ENCODE assay signal across 18 mouse cellular contexts in the genomic region with DNA sequence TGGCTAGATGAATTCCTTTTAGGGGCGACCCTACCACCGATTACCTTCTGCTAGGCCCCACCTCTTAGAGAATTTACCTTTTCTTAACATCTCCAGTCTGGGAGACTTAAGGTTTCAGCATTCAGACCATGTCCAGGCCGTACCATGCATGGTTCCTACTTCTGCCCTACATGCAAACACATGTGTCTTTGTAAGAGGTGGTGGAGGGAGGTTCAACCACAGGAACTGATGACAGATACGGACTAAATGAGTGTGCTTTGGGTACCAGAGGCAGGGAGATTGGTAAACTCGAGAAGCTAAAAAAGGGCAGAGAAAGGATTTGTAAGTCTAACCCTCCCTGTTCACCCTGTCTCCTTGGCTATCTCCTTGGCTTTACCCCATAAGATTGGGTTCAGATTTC. TPM values are rescaled to one million over a fixed set of nuclear protein-coding genes. Genes with fewer than 3 reads are reported as not detected.
DNase-seq lines count a peak whose midpoint lies in the region; ATAC-seq and TF ChIP-seq lines count a peak whose summit lies in the region.
"Had no signal": no experiment of that assay in that cellular context is flagged by ENCODE, and none has a peak within 500 bp of the region (broad histone marks: within the 10 kb centered on the region; RNA-seq: fewer than 3 reads in every experiment).

No protein-coding gene starts in this region.

- no peaks in the 10 kb centered on the region for H3K27me3 ChIP-seq in heart, embryonic 10.5 days (ENCODE audit: insufficient read depth, poor library complexity, severe bottlenecking)
- no peaks in the 10 kb centered on the region for H3K27me3 ChIP-seq in intestine, embryonic 15.5 days (replicated peaks)
- H3K27me3 ChIP-seq in intestine, postnatal 0 days (replicated peaks; ENCODE audit: control insufficient read depth, insufficient read depth, low read length), result no peaks in the 10 kb centered on the region
- H3K27me3 ChIP-seq in ES-Bruce4 (ENCODE audit: control insufficient read depth, insufficient read depth, low read length, poor library complexity, severe bottlenecking), result no peaks in the 10 kb centered on the region
- H3K27me3 ChIP-seq in embryonic facial prominence, embryonic 14.5 days (replicated peaks; ENCODE audit: control insufficient read depth, insufficient read depth, low read length), result no peaks in the 10 kb centered on the region
- no peaks in the 10 kb centered on the region for H3K27me3 ChIP-seq in liver, postnatal 0 days (ENCODE audit: insufficient read depth, low read length)
- H3K27me3 ChIP-seq: embryonic facial prominence, embryonic 15.5 days; limb, embryonic 15.5 days had no signal

- ATAC-seq in intestine, embryonic 15.5 days, result no peak
- ATAC-seq in intestine, postnatal 0 days, result no peak
- ATAC-seq in embryonic facial prominence, embryonic 14.5 days (ENCODE audit: low read depth), result no peak
- ATAC-seq in liver, postnatal 0 days, result no peak
- ATAC-seq: midbrain, embryonic 13.5 days had no signal

- peaks cover 77% of the 10 kb centered on the region for H3K4me1 ChIP-seq in heart, embryonic 10.5 days
- peaks cover 67% of the 10 kb centered on the region for H3K4me1 ChIP-seq in intestine, embryonic 15.5 days (replicated peaks)
- H3K4me1 ChIP-seq in intestine, postnatal 0 days (replicated peaks; ENCODE audit: control insufficient read depth, insufficient read depth, low read length), result peaks cover 21% of the 10 kb centered on the region
- peaks cover 34% of the 10 kb centered on the region for H3K4me1 ChIP-seq in ES-Bruce4 (ENCODE audit: control insufficient read depth, insufficient read depth, low read length)
- H3K4me1 ChIP-seq in embryonic facial prominence, embryonic 14.5 days (ENCODE audit: control insufficient read depth, insufficient read depth, low read length), result peaks cover 47% of the 10 kb centered on the region
- H3K4me1 ChIP-seq in liver, postnatal 0 days (ENCODE audit: insufficient read depth), result peaks cover 3% of the 10 kb centered on the region; the same call in 1 of the 2 replicates

- no peaks in the 10 kb centered on the region for H3K9me3 ChIP-seq in heart, embryonic 10.5 days
- H3K9me3 ChIP-seq in intestine, embryonic 15.5 days, result no peaks in the 10 kb centered on the region
- no peaks in the 10 kb centered on the region for H3K9me3 ChIP-seq in intestine, postnatal 0 days (ENCODE audit: control insufficient read depth)
- H3K9me3 ChIP-seq in ES-Bruce4 (replicated peaks; ENCODE audit: control insufficient read depth, insufficient read depth, low read length, poor library complexity, severe bottlenecking), result no peaks in the 10 kb centered on the region
- H3K9me3 ChIP-seq in embryonic facial prominence, embryonic 14.5 days (ENCODE audit: control insufficient read depth, low read length), result no peaks in the 10 kb centered on the region
- H3K9me3 ChIP-seq in liver, postnatal 0 days (ENCODE audit: low read length), result no peaks in the 10 kb centered on the region
- H3K9me3 ChIP-seq: embryonic facial prominence, embryonic 15.5 days; limb, embryonic 15.5 days; midbrain, embryonic 13.5 days had no signal

- no peak for TF ChIP-seq POLR2A in ES-Bruce4 (IDR thresholded peaks at IDR 0.05; ENCODE audit: insufficient read depth, low read length)

- no peak overlapping the region for H3K4me2 ChIP-seq in intestine, embryonic 15.5 days (replicated peaks)
- no peak overlapping the region for H3K4me2 ChIP-seq in intestine, postnatal 0 days (replicated peaks; ENCODE audit: low read depth)
- H3K4me2 ChIP-seq in embryonic facial prominence, embryonic 14.5 days (ENCODE audit: low read depth, low read length), result no peak overlapping the region
- no peak overlapping the region for H3K4me2 ChIP-seq in liver, postnatal 0 days (ENCODE audit: low read depth, low read length)
- H3K4me2 ChIP-seq: midbrain, embryonic 13.5 days had no signal

- H3K27ac ChIP-seq in heart, embryonic 10.5 days, result peak overlapping the region; percentile 79
- H3K27ac ChIP-seq in intestine, embryonic 15.5 days, result 0 out of 2 replicates have a peak overlapping the region, but pooled peaks have one; percentile 68
- no peak overlapping the region for H3K27ac ChIP-seq in intestine, postnatal 0 days (ENCODE audit: low read depth, low read length)
- no peak overlapping the region for H3K27ac ChIP-seq in ES-Bruce4 (ENCODE audit: insufficient read depth, low read length)
- 0 out of 2 replicates have a peak overlapping the region, but pooled peaks have one; percentile 88 for H3K27ac ChIP-seq in embryonic facial prominence, embryonic 14.5 days (replicated peaks; ENCODE audit: low read depth, low read length)
- no peak overlapping the region for H3K27ac ChIP-seq in liver, postnatal 0 days (ENCODE audit: low read depth)
- H3K27ac ChIP-seq: macrophage had no signal

- no peaks in the 10 kb centered on the region for H3K36me3 ChIP-seq in heart, embryonic 10.5 days
- no peaks in the 10 kb centered on the region for H3K36me3 ChIP-seq in intestine, embryonic 15.5 days
- H3K36me3 ChIP-seq in intestine, postnatal 0 days (ENCODE audit: control insufficient read depth, insufficient read depth), result no peaks in the 10 kb centered on the region
- no peaks in the 10 kb centered on the region for H3K36me3 ChIP-seq in ES-Bruce4 (ENCODE audit: control insufficient read depth, insufficient read depth, low read length, poor library complexity, severe bottlenecking)
- no peaks in the 10 kb centered on the region for H3K36me3 ChIP-seq in embryonic facial prominence, embryonic 14.5 days (ENCODE audit: control insufficient read depth, insufficient read depth, low read length)
- H3K36me3 ChIP-seq in liver, postnatal 0 days (replicated peaks; ENCODE audit: insufficient read depth, low read length), result no peaks in the 10 kb centered on the region
- H3K36me3 ChIP-seq: embryonic facial prominence, embryonic 15.5 days; G1E; limb, embryonic 15.5 days; midbrain, embryonic 13.5 days had no signal

- no peak for TF ChIP-seq EP300 in ES-Bruce4 (IDR thresholded peaks at IDR 0.05; ENCODE audit: insufficient read depth, low read depth, low read length)
- TF ChIP-seq EP300 in liver, postnatal 0 days (IDR thresholded peaks at IDR 0.05; ENCODE audit: low read depth), result no peak

- no peak overlapping the region for H3K4me3 ChIP-seq in heart, embryonic 10.5 days
- no peak overlapping the region for H3K4me3 ChIP-seq in intestine, embryonic 15.5 days (replicated peaks)
- H3K4me3 ChIP-seq in intestine, postnatal 0 days (ENCODE audit: low read depth, low read length), result no peak overlapping the region
- no peak overlapping the region for H3K4me3 ChIP-seq in ES-Bruce4 (ENCODE audit: low read depth, low read length)
- no peak overlapping the region for H3K4me3 ChIP-seq in embryonic facial prominence, embryonic 14.5 days (ENCODE audit: low read depth, low read length)
- H3K4me3 ChIP-seq in liver, postnatal 0 days (ENCODE audit: low read depth, low read length), result no peak overlapping the region
- H3K4me3 ChIP-seq: embryonic facial prominence, embryonic 15.5 days; limb, embryonic 15.5 days; midbrain, embryonic 13.5 days had no signal

- H3K9ac ChIP-seq in intestine, embryonic 15.5 days, result no peak overlapping the region
- H3K9ac ChIP-seq in intestine, postnatal 0 days (ENCODE audit: low read depth, low read length), result no peak overlapping the region
- H3K9ac ChIP-seq in ES-Bruce4 (ENCODE audit: low read depth, poor library complexity, severe bottlenecking), result peak overlapping the region; percentile 23; the same call in 1 of the 2 replicates
- H3K9ac ChIP-seq in embryonic facial prominence, embryonic 14.5 days (ENCODE audit: low read depth, low read length), result no peak overlapping the region
- H3K9ac ChIP-seq in liver, postnatal 0 days (replicated peaks), result no peak overlapping the region
- H3K9ac ChIP-seq: embryonic facial prominence, embryonic 15.5 days; limb, embryonic 15.5 days; midbrain, embryonic 13.5 days had no signal

- no peak for DNase-seq in heart, embryonic 10.5 days (ENCODE audit: low spot score)
- DNase-seq in heart, adult 9 months (ENCODE audit: low spot score in 2 of 2), result no peak
- no peak for DNase-seq in embryonic facial prominence, embryonic 14.5 days (ENCODE audit: low spot score)
- no peak for DNase-seq in liver, postnatal 0 days
- DNase-seq: adrenal gland, postnatal 36 days; cerebellum, adult 8-10 months; kidney, adult 8-10 months; kidney, postnatal 36 days; right cerebral cortex, postnatal 4 days; thymus, postnatal 4 days had no signal

- WGBS in heart, embryonic 10.5 days, result 71% methylated on average over 5 of the region's 5 CpGs
- WGBS in intestine, embryonic 15.5 days, result 75% methylated on average over 5 of the region's 5 CpGs
- 73% methylated on average over 5 of the region's 5 CpGs for WGBS in intestine, postnatal 0 days
- WGBS in embryonic facial prominence, embryonic 14.5 days, result 59% methylated on average over 5 of the region's 5 CpGs
- 61% methylated on average over 5 of the region's 5 CpGs for WGBS in liver, postnatal 0 days (ENCODE audit: insufficient replicate concordance)

- no peak for TF ChIP-seq CTCF in intestine, postnatal 0 days (IDR thresholded peaks at IDR 0.05; ENCODE audit: low read depth)
- TF ChIP-seq CTCF in ES-Bruce4 (IDR thresholded peaks at IDR 0.05; ENCODE audit: low read depth, low read length), result no peak
- TF ChIP-seq CTCF in liver, postnatal 0 days (IDR thresholded peaks at IDR 0.05; ENCODE audit: low read depth), result no peak

RNA-seq across cellular contexts. Expression of gene Sh3bp4, which starts 23.5 kb away (rescaled TPM):
- 23.4 and 28.3 TPM in 2 replicates for polyA plus RNA-seq in heart, embryonic 10.5 days (2016; fragmentation: Nextera tagmentation; extraction: Ambion mirVana)
- 16.3 and 17.0 TPM in 2 replicates for polyA plus RNA-seq in intestine, embryonic 15.5 days (2015; fragmentation: Nextera tagmentation; extraction: Ambion mirVana)
- 6.1 and 6.2 TPM in 2 replicates for polyA plus RNA-seq in intestine, postnatal 0 days (2015; fragmentation: Nextera tagmentation; extraction: Ambion mirVana)
- polyA plus RNA-seq in ES-Bruce4 (2011; ENCODE audit: insufficient read depth, insufficient read length, low read depth, missing spikeins), result 32.1 and 37.6 TPM in 2 replicates
- polyA plus RNA-seq in embryonic facial prominence, embryonic 14.5 days (2014; fragmentation: Nextera tagmentation; extraction: Ambion mirVana), result 23.1 and 24.0 TPM in 2 replicates
- polyA plus RNA-seq in liver, postnatal 0 days (2015; fragmentation: Nextera tagmentation; extraction: Ambion mirVana), result 0.60 and 0.70 TPM in 2 replicates
- polyA plus RNA-seq: G1E had no signal

Comparison
In these comparisons a context has a peak if more than half of its experiments do, and no peak if none do; other contexts are left out.
1. H3K27ac ChIP-seq: peak in heart, embryonic 10.5 days (single experiment), intestine, embryonic 15.5 days (single experiment) and embryonic facial prominence, embryonic 14.5 days (single experiment); none in intestine, postnatal 0 days (single experiment), ES-Bruce4 (single experiment) and liver, postnatal 0 days (single experiment).